Mouse (Mus musculus) bone marrow macrophage, adult 2 months (primary cell): ENCODE results near the gene Vezf1. TPM values are rescaled to one million over a fixed set of nuclear protein-coding genes. Genes with fewer than 3 reads are reported as not detected.

Experiments used
- H3K27ac ChIP-seq: 2 replicates; pipeline ENCODE4 v1.5.1; 2012; ENCODE audit warnings: low read depth, low read length; ENCODE audit not compliant: insufficient read depth
- H3K4me1 ChIP-seq: 2 replicates; pipeline ENCODE4 v1.6.1; 2012; ENCODE audit warnings: low read length; ENCODE audit not compliant: control insufficient read depth, insufficient read depth
- H3K4me3 ChIP-seq: 2 replicates; pipeline ENCODE4 v1.5.1; 2012; ENCODE audit warnings: mild to moderate bottlenecking, low read length, moderate library complexity; ENCODE audit not compliant: insufficient read depth
- CTCF ChIP-seq: IDR thresholded peaks from 2 replicates; pipeline ENCODE4 v1.5.1; 2012; ENCODE audit warnings: low read depth, mild to moderate bottlenecking, low read length, moderate library complexity
- POLR2A ChIP-seq: IDR thresholded peaks from 2 replicates; pipeline ENCODE4 v1.6.1; 2012; ENCODE audit warnings: mild to moderate bottlenecking, low read depth, low read length, borderline replicate concordance
- polyA plus RNA-seq: library from polyadenylated mRNA; stranded (reverse); fragments of >200 nt; gene quantifications from 2 replicates; pipeline ENCODE4 v1.2.4, GENCODE M21; 2012; ENCODE audit not compliant: missing spikeins, insufficient read depth, insufficient read length

The Vezf1 gene
- 25.1 and 29.7 TPM in 2 replicates for polyA plus RNA-seq

DNA sequence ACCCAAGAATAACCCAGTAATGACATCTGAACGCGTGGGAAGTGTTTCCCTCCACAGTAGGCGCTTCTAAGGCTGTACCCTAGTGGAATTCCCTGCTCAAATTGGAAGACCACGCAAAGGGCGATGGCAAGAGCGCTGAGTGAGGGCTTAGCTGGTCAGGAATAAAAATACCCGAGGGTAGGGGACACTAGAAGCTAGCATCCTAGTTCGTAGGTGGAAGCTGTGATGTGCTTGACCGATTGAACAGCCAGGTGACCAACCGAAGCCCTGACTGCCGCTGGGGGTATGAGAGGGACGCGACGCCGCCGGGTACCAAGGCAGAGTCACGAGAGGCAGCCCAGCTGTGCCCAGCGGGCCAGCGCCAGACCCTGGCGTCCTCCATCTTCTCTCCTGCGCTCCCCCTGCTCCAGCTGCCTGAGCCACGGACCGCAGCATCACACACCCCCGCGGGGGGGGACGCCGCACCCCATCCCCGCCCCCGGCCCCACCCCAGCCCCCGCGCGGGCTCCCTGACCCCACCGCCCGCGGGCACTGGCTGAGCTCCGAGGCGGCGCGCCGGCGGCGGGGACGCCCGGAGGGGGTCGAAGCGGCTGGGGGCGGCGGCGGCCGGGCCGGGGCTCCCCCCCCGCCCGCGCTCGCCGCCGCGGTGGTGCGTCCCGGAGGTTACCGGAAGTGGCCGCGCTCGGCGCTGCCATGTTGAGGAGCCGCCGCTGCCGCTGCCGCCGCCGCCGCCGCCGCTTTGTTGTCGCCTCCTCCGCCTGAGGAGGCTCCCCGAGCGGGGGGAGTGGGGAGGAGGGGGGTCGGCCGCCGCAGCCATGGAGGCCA, at the start of gene Vezf1:
TSS of gene Vezf1 (plus strand) at position 694 of the 825 bp plus-strand sequence.
- TF ChIP-seq CTCF = no peak
- TF ChIP-seq POLR2A = no peak
- Histone ChIP-seq H3K4me3 (peak within 1 kb of the TSS; percentile 92), H3K27ac (peak within 1 kb of the TSS; percentile 28), H3K4me1 (peaks cover 31% of the 10 kb centered on the region)

DNA sequence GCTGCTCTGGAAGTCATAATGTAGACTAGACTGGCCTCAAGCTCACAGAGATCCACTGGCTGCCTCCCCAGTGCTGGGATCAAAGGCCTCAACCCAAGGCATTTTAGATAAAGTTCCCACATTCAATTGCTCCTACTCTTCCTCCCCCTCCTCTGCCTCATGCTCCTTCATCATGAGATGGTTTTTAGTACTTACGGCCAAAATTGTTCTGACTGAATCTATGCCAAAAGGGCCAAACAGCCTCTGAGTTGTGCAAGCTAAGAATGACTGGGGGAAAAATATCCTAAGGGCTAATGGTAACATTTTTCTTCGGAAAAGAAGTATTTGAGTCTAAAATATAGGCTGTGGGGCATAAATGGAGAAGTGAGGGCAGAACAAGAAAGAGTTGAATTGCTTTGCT, 44.1 kb upstream of the Vezf1 start:
- Histone ChIP-seq H3K27ac (no peak overlapping the region), H3K4me1 (0 out of 2 replicates have a peak, but pooled peaks cover 2% of the 10 kb centered on the region), H3K4me3 (no peak overlapping the region)
- TF ChIP-seq POLR2A = no peak
- no peak for TF ChIP-seq CTCF

DNA sequence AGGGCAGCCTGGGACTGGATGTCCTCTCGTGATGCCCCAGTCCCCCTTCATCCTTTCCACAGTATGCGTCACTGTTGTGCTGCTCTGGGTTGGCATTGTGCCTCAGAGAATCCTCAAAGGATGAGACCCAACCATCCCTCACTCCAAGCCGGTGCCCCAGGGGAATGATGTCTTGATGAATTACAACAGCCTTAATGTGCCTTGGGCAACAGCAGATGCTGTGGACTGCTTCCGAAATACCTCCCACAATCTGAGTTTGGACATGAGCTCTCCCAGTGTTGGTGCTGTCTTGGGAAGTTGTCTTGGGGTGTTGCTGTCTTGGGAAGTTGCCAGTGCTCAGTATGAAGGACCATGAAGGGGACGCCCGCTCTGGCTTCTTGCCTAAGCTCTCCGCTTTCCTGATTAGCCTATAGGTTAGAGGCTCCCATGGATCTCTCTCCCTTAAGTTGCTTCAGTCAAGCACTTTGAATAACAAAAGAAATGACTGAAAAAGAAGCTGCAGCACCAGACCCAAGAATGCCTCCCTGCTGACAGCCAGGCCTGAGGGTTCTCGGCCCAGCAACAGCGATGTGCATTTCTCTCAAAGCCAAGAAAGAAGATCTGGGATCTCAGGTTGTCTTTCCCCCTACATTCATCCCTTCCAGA, 40.6 kb upstream of the Vezf1 start:
- H3K27ac ChIP-seq = no peak overlapping the region
- no peak overlapping the region for H3K4me3 ChIP-seq
- TF ChIP-seq CTCF = no peak
- TF ChIP-seq POLR2A = no peak
- 0 out of 2 replicates have a peak, but pooled peaks cover 2% of the 10 kb centered on the region for H3K4me1 ChIP-seq

DNA sequence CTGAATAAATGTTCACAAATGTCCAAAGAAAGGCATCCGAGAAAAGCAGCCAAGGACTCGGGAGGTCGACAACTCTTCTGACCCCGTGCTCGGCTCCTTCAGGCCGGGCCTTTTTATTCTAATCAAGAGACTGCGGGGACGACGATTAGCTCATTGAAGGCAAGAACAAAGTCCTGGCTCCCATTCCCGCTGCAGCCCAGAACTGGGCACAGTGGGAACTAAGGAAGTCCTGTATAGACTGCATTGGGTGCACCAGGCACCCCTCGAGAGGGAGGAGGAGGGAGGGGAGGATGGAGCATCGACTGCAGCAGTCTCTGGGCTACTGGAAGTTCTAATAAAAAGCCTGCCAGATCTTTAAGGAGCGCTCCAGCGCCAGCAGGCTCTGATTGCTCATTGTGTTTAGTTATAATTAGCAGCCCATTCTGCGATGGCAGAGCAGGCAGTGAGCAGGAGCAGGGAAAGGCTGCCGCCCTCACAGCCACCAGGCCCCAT, 39.8 kb upstream of the Vezf1 start:
- TF ChIP-seq POLR2A (no peak), CTCF (no peak)
- 0 out of 2 replicates have a peak, but pooled peaks cover 2% of the 10 kb centered on the region for H3K4me1 ChIP-seq
- no peak overlapping the region for H3K27ac ChIP-seq
- H3K4me3 ChIP-seq = no peak overlapping the region

DNA sequence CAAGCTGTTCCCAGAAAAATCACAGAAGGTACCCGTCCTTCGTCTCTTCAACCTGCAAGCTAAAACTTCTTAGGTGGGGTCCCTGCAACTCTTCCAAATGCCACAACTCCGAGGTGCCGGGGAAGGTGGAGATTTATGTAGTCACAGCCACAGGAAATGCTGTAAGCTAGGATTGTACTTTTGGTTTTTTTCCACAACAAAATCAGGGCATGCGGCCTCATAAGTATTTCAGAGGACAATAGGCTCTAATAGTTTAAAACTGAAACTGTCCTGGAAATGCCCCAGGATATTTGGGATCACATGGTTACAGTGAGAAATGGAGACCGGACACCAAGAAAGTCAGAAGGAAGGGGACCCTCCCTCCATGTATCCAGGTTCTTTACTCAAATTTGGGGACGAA, 37.9 kb upstream of the Vezf1 start:
- Histone ChIP-seq H3K4me1 (0 out of 2 replicates have a peak, but pooled peaks cover 2% of the 10 kb centered on the region), H3K27ac (no peak overlapping the region), H3K4me3 (no peak overlapping the region)
- TF ChIP-seq POLR2A (no peak), CTCF (no peak)

DNA sequence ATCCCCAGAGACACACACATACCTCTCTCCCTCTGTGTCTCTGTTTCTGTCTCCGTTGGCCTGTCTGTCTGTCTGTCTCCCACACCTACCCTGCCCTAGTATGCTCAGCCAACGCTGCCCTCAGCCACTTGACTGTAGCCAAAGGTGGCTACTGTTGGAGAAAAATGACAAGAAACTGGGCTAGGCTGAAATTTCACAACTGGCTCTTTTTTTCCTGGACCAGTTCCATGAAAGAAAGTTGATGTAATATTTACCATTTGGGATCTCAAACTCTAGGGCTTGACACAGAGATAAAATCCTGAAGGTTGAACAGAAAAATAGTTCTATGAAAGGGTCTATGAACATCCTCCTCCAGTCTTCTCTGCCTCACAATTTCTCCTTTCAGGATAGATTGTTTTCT, 37.2 kb upstream of the Vezf1 start:
- Histone ChIP-seq H3K4me3 (no peak overlapping the region), H3K27ac (no peak overlapping the region), H3K4me1 (0 out of 2 replicates have a peak, but pooled peaks cover 2% of the 10 kb centered on the region)
- TF ChIP-seq POLR2A (no peak), CTCF (no peak)

DNA sequence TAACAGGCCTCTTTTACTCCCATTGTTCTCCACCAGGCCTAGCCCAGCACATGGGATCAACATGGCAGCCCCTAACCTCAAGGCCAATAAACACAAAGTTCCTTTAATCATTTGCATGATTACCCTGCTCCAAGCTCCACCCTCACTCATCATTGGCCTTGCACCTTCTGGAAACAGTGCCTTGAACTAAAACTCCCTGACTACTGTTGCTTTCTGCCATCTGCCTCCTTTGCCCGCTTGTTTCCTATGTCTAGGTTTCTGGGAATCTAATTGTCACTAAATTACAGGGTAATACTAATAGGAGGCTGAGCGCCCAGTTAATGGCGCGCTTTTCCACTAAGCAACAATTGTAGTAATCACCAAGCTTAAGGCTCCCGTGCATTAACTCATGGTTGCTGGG, 36.3 kb upstream of the Vezf1 start:
- TF ChIP-seq CTCF (no peak), POLR2A (no peak)
- Histone ChIP-seq H3K27ac (no peak overlapping the region), H3K4me3 (no peak overlapping the region), H3K4me1 (0 out of 2 replicates have a peak, but pooled peaks cover 2% of the 10 kb centered on the region)

DNA sequence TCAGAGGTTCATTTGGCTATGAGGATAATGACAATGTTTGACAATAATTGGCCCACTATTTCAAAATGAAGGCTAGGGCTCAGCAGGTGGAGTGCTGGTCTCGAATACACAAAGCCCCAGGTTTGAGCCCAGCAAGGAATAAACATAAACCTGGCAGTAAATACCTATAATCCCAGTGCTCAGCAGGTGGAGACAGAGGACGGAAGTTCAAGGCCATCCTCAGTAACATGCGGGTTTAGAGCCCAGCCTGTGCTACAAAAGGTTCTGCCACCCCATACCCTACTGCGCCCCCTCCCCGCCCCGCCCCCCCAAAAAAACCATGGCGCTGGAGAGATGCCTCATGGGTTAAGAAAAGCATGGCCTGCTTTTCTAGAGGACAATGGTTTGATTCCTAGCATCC, 32.1 kb upstream of the Vezf1 start:
- no peak overlapping the region for H3K27ac ChIP-seq
- TF ChIP-seq CTCF = no peak
- TF ChIP-seq POLR2A = no peak
- H3K4me1 ChIP-seq = no peaks in the 10 kb centered on the region
- no peak overlapping the region for H3K4me3 ChIP-seq

DNA sequence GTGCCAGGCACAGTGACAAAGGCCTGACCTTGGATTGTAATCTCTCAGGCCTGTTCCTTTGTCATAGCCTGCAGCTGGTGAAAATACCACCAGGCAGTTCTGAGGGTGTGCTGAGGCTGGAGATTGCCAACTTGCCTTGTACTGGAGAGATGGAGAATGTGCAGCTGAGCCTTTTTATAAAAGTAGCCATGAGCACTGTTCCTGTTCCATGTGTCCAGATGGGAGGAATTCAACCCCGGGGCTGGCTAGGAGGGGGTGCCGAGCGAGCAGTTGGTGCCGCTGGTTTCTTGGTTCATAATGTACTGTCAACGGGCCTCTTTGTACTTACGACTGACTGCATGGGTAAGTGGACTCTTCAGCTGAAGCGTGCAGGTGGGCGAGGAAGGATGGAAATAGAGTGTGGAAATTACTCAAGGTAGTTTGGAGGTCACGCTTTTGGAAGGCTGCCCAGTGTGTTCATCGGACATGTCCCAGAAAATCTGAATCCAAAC, 31.3 kb upstream of the Vezf1 start:
- no peak overlapping the region for H3K4me3 ChIP-seq

More for the DNA sequence above, 31.3 kb upstream of the Vezf1 start:
- TF ChIP-seq CTCF (no peak), POLR2A (no peak)
- no peaks in the 10 kb centered on the region for H3K4me1 ChIP-seq
- no peak overlapping the region for H3K27ac ChIP-seq
